8 mouse cellular contexts compared by ENCODE assay signal in genomic region chr6:147263587-147264565, GRCm38 (mm10). TPM values are rescaled to one million over a fixed set of nuclear protein-coding genes. Genes with fewer than 3 reads are reported as not detected.
A peak's percentile ranks its signal among the peaks of the same experiment; 100 is the strongest.
DNase-seq lines count a peak whose midpoint lies in the region.

Pthlh (minus strand) TSS chr6:147264183.

- no peaks in the 10 kb centered on the region for H3K9me3 ChIP-seq in hindbrain, embryonic 10.5 days

- H3K4me1 ChIP-seq in hindbrain, embryonic 10.5 days (replicated peaks), result peaks cover 24% of the 10 kb centered on the region

- H3K27me3 ChIP-seq in hindbrain, embryonic 10.5 days (ENCODE audit: insufficient read depth, poor library complexity, severe bottlenecking), result peaks cover 90% of the 10 kb centered on the region

- H3K36me3 ChIP-seq in hindbrain, embryonic 10.5 days, result no peaks in the 10 kb centered on the region

- peak within 1 kb of the TSS; percentile 64 for H3K27ac ChIP-seq in hindbrain, embryonic 10.5 days

- peak within 1 kb of the TSS; percentile 58 for H3K4me3 ChIP-seq in hindbrain, embryonic 10.5 days

- peak; percentile 65 for DNase-seq in ES-CJ7 (ENCODE audit: low read depth, low spot score)
- DNase-seq in cerebellum, adult 8-10 months, result peak; percentile 15
- DNase-seq in frontal cortex, postnatal 14 days (ENCODE audit: low spot score in 2 of 2), result peak; percentile 10 to 26
- DNase-seq in hindbrain, embryonic 10.5 days (ENCODE audit: low spot score), result peak; percentile 71
- DNase-seq in layer of hippocampus, postnatal 10 days (ENCODE audit: low spot score in 2 of 2), result peak; percentile 31 to 61
- peak; percentile 63 for DNase-seq in lung, postnatal 14 days
- peak; percentile 25 for DNase-seq in retina, postnatal 7 days (ENCODE audit: low read depth, low spot score)
- peak; percentile 44 to 70 for DNase-seq in urinary bladder, postnatal 4 days (ENCODE audit: low spot score in 2 of 2)

- under 1% methylated on average over 68 of the region's 68 CpGs for WGBS in hindbrain, embryonic 10.5 days

RNA-seq across cellular contexts. Expression of gene Pthlh, which starts in this region (rescaled TPM):
- polyA plus RNA-seq in hindbrain, embryonic 10.5 days (2016; fragmentation: Nextera tagmentation; extraction: Ambion mirVana), result 2.8 and 6.4 TPM in 2 replicates
- 1 to 10 TPM; 1.6 to 2.5 TPM for total RNA-seq in layer of hippocampus, postnatal 10 days (2021)

Comparison
In these comparisons a context has a peak if more than half of its experiments do, and no peak if none do; other contexts are left out.
1. Peak in every context shown above with its lines: DNase-seq, H3K4me3 ChIP-seq and H3K27ac ChIP-seq.
2. DNase-seq: peak in every context shown above with its lines; median percentile 71 in hindbrain, embryonic 10.5 days; 65 in ES-CJ7; 63 in lung, postnatal 14 days; 57 in urinary bladder, postnatal 4 days; 46 in layer of hippocampus, postnatal 10 days; 25 in retina, postnatal 7 days; 18 in frontal cortex, postnatal 14 days; 15 in cerebellum, adult 8-10 months.